In the genomic region with DNA sequence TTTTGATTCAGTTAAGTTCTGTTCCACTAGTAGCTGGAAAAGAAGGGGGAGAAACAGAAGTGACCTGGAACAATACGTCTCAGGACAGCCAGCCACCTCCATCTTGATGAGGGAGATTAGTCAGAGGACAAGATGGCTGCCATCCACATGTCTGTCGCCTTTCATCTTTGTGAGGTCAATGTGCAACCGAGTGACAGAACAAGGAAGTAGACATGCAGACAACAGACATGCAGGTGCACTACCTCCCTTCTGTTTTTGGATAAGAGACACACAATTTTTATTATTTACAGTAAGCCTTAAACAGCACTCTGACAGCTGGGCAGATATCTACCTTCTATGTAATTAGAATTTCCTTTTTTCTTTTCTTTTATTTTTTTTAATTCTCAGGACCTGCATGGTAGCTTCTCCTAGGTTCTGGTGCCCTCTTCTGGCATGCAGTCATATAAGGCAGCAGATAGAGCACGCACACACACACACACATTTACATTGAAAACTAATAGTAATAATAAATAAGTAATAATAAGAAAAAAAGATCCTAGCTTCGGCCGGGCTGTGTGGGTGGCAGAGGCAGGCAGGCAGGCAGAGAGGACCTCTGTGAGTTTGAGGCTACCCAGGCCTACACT, we compare ENCODE assay signal across 12 mouse cellular contexts. TPM values are rescaled to one million over a fixed set of nuclear protein-coding genes. Genes with fewer than 3 reads are reported as not detected.
DNase-seq lines count a peak whose midpoint lies in the region.
"Had no signal": no experiment of that assay in that cellular context is flagged by ENCODE, and none has a peak within 500 bp of the region (broad histone marks: within the 10 kb centered on the region; RNA-seq: fewer than 3 reads in every experiment).

No protein-coding gene starts in this region.

- peak; percentile 34 for DNase-seq in kidney, postnatal 10 days
- no peak for DNase-seq in kidney, adult 8-10 months
- DNase-seq in thymus, postnatal 4 days: peak; percentile 17
- no peak for DNase-seq in thymus, postnatal 25 days
- DNase-seq in brain, adult 2 months (ENCODE audit: low read depth, low spot score): peak; percentile 33
- DNase-seq in yolk sac, embryonic 10.5 days (ENCODE audit: low spot score): peak; percentile 30
- no peak for DNase-seq in neural tube, embryonic 10.5 days (ENCODE audit: extremely low spot score, low spot score)
- DNase-seq in gastrocnemius, adult 8-10 months (ENCODE audit: low spot score in 2 of 2): no peak
- DNase-seq: kidney, adult 18-20 months; lung, postnatal 14 days had no signal

RNA-seq across cellular contexts. Expression of a gene that starts 4.4 kb away (rescaled TPM):
- 1 to 10 TPM; 1.1 to 2.2 (median 1.4) TPM for total RNA-seq in gastrocnemius, adult 8-10 months (2022)

RNA-seq across cellular contexts. Expression of a gene that starts 40.1 kb away (rescaled TPM):
- total RNA-seq in gastrocnemius, adult 8-10 months (2022): not detected
- total RNA-seq: adrenal gland, adult 8-10 months; left cerebral cortex, postnatal 14 days had no signal

RNA-seq across cellular contexts. Expression of a gene that starts 47.7 kb away (rescaled TPM):
- not detected for total RNA-seq in gastrocnemius, adult 8-10 months (2022)
- total RNA-seq: left cerebral cortex, postnatal 14 days had no signal

Comparison
In these comparisons a context has a peak if more than half of its experiments do, and no peak if none do; other contexts are left out.
1. DNase-seq: peak in kidney, postnatal 10 days (single experiment), thymus, postnatal 4 days (single experiment), brain, adult 2 months (single experiment) and yolk sac, embryonic 10.5 days (single experiment); none in kidney, adult 8-10 months (0 of 2), thymus, postnatal 25 days (single experiment), neural tube, embryonic 10.5 days (single experiment) and gastrocnemius, adult 8-10 months (0 of 2).